Mouse (Mus musculus): Measurements from ENCODE around the gene Spata31d1d.

Gene Spata31d1d

DNA sequence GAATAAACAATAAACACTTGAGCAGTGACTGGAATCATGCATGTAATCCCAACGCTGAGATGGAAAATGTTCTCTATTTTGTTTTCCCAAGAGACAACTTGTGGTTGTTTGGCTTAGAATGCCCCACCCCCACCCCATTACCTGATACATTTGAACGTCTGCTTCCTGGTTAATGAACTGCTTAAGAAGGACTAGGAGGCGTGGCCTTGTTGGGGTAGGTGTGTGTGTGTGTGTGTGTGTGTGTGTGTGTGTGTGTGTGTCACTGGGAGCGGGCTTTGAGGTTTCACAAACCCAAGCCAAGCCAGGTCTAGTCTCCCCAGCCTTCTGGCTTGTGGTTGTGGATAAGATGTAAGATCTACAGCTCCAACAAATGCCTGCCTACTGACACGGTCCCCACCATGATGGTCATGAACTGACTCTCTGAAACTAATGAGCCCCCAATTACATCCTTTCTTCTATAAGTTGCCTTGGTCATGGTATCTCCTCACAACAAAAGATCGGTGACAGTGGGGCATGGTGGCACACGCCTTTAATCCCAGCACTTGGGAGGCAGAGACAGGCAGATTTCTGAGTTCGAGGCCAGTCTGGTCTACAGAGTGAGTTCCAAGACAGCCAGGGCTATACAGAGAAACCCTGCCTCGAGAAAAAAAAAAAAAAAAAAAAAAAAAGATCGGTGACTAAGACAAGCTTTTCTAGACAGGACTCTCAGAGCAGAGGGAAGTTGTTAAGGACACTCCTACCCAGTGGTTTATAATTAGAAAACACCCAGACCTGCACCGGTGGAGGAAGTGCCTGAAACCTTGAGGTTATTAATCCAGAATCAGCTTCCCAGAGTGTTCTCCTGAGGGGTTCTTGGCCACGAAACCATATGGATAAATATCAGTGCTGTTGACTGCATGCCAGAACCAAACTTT is 55.0 kb downstream of the Spata31d1d start:
- no peak for DNase-seq

All from lung, postnatal 14 days (tissue).